Mouse (Mus musculus): Measurements from ENCODE around the gene Scimp.
"Not testable (repeated sequence)": the region's sequence is repeated elsewhere in the genome, so short reads cannot be mapped to it uniquely, and the experiment has no call there.

The Scimp gene

GRCm38 (mm10) chr11:70770804-70771203 is 41.6 kb downstream of the Scimp start:
- no peak for DNase-seq (ENCODE audit: low spot score)

GRCm38 (mm10) chr11:70765776-70766445 is 46.5 kb downstream of the Scimp start:
- no peak for DNase-seq (ENCODE audit: low spot score)

GRCm38 (mm10) chr11:70763936-70764808 is 48.2 kb downstream of the Scimp start, which contains the start of gene Zfp3:
Gene Zfp3 (plus strand): TSS chr11:70764209.
- DNase-seq (ENCODE audit: low spot score) = no peak

- no peak for DNase-seq (ENCODE audit: low spot score)
Observed at GRCm38 (mm10) chr11:70763582-70763935, 48.8 kb downstream of the Scimp start.

- DNase-seq (ENCODE audit: low spot score) = no peak
Observed at GRCm38 (mm10) chr11:70762641-70763040, 49.7 kb downstream of the Scimp start.

- not testable (repeated sequence) for DNase-seq (ENCODE audit: low spot score)
Observed at GRCm38 (mm10) chr11:70760446-70760845, 51.9 kb downstream of the Scimp start.

GRCm38 (mm10) chr11:70755645-70756044 is 56.7 kb downstream of the Scimp start:
- DNase-seq (ENCODE audit: low spot score) = peak; percentile 86

GRCm38 (mm10) chr11:70754958-70755357 is 57.4 kb downstream of the Scimp start:
- no peak for DNase-seq (ENCODE audit: low spot score)

- DNase-seq (ENCODE audit: low spot score) = peak; percentile 81
Observed at GRCm38 (mm10) chr11:70754476-70754875, 57.9 kb downstream of the Scimp start.

GRCm38 (mm10) chr11:70753146-70753545 is 59.2 kb downstream of the Scimp start:
- DNase-seq (ENCODE audit: low spot score) = peak; percentile 90

GRCm38 (mm10) chr11:70752337-70753017 is 59.9 kb downstream of the Scimp start:
- peak; percentile 79 for DNase-seq (ENCODE audit: low spot score)

- peak; percentile 80 for DNase-seq (ENCODE audit: low spot score)
Observed at GRCm38 (mm10) chr11:70747876-70748545, 64.4 kb downstream of the Scimp start.

GRCm38 (mm10) chr11:70745636-70746035 is 66.8 kb downstream of the Scimp start:
- DNase-seq (ENCODE audit: low spot score) = no peak

GRCm38 (mm10) chr11:70742581-70743459 is 69.6 kb downstream of the Scimp start:
- no peak for DNase-seq (ENCODE audit: low spot score)

- DNase-seq (ENCODE audit: low spot score) = no peak
Observed at GRCm38 (mm10) chr11:70742117-70742516, 70.3 kb downstream of the Scimp start.

- DNase-seq (ENCODE audit: low spot score) = peak; percentile 64
Observed at GRCm38 (mm10) chr11:70741603-70742002, 70.8 kb downstream of the Scimp start.

Data from adipocyte (in vitro differentiated cells).